Mouse (Mus musculus) forebrain, postnatal 0 days (tissue): ENCODE data around the gene Hist1h4a. TPM values are rescaled to one million over a fixed set of nuclear protein-coding genes. Genes with fewer than 3 reads are reported as not detected.
A peak's percentile ranks its signal among the peaks of the same experiment; 100 is the strongest.
"Not testable (repeated sequence)": the region's sequence is repeated elsewhere in the genome, so short reads cannot be mapped to it uniquely, and the experiment has no call there.

Experiments
- ATAC-seq: fragments of 200-750 bp; cut with Nextera tagmentation; 2 replicates; pipeline ENCODE4 v1.8.0; 2017; ENCODE audit warnings: mild to moderate bottlenecking, moderate library complexity
- DNase-seq: peaks from one replicate; pipeline ENCODE4 v3.0.0-alpha.2; 2015
- H3K27ac ChIP-seq: fragments of 300-500 bp; sonication (generic); 2 replicates; pipeline ENCODE4 v1.5.1; 2014; ENCODE audit warnings: low read depth, mild to moderate bottlenecking, antibody characterized with exemption, low read length, moderate library complexity, mixed read lengths
- H3K27me3 ChIP-seq: fragments of 300-500 bp; sonication (generic); 2 replicates; pipeline ENCODE4 v1.6.1; 2014; ENCODE audit warnings: mild to moderate bottlenecking, low read length, mixed read lengths; ENCODE audit not compliant: insufficient read depth
- H3K36me3 ChIP-seq: fragments of 300-500 bp; sonication (generic); 2 replicates; pipeline ENCODE4 v1.6.1; 2014; ENCODE audit warnings: mild to moderate bottlenecking, moderate library complexity; ENCODE audit not compliant: insufficient read depth
- H3K4me1 ChIP-seq: fragments of 300-500 bp; sonication (generic); 2 replicates; pipeline ENCODE4 v1.6.1; 2014; ENCODE audit warnings: antibody characterized with exemption; ENCODE audit not compliant: insufficient read depth
- H3K4me2 ChIP-seq: fragments of 300-500 bp; sonication (generic); 2 replicates; pipeline ENCODE4 v1.6.1; 2014; ENCODE audit warnings: low read depth, mild to moderate bottlenecking, moderate library complexity
- H3K4me3 ChIP-seq: fragments of 300-500 bp; sonication (generic); 2 replicates; pipeline ENCODE4 v1.5.1; 2014; ENCODE audit warnings: low read depth, low read length, mixed read lengths
- H3K9ac ChIP-seq: fragments of 300-500 bp; sonication (generic); 2 replicates; pipeline ENCODE4 v1.6.1; 2014; ENCODE audit warnings: mild to moderate bottlenecking
- H3K9me3 ChIP-seq: fragments of 300-500 bp; sonication (generic); 2 replicates; pipeline ENCODE4 v1.6.1; 2016; ENCODE audit warnings: low read length
- CTCF ChIP-seq: sonication (generic); IDR thresholded peaks from 2 replicates; pipeline ENCODE4 v1.5.1; 2016; ENCODE audit warnings: antibody characterized with exemption, control low read depth, low read depth
- WGBS: fragments of 180-500 bp; shearing (Covaris S2); extraction: QIAGEN DNeasy Blood & Tissue Kit; methylation state at CpG from one replicate; pipeline ENCODE4 v1.1.7; 2014; 5-methylcytosine and 5-hydroxymethylcytosine counted together
- polyA plus RNA-seq: library from polyadenylated mRNA; unstranded; fragments of >200 nt; fragmentation: Nextera tagmentation; extraction: Ambion mirVana; gene quantifications from 2 replicates; pipeline ENCODE4 v1.2.1, GENCODE M21; 2015
- total RNA-seq: library from RNA; depleted of rRNA; stranded (reverse); fragments of >200 nt; gene quantifications from 2 replicates; pipeline ENCODE4 v1.2.3, GENCODE M21; 2014

The Hist1h4a gene
- total and polyA plus RNA-seq, 2 experiments from 2014 or later, result 303 TPM; not detected in 1

GRCm38 (mm10) chr13:23751478-23751956 is 9.5 kb downstream of the Hist1h4a start:
- Histone ChIP-seq H3K9ac (peak overlapping the region; percentile 62; the same call in 1 of the 2 replicates), H3K27ac (peak overlapping the region; percentile 93), H3K27me3 (no peaks in the 10 kb centered on the region), H3K36me3 (no peaks in the 10 kb centered on the region), H3K4me1 (no peaks in the 10 kb centered on the region), H3K4me3 (peak overlapping the region; percentile 40), H3K9me3 (no peaks in the 10 kb centered on the region), H3K4me2 (peak overlapping the region; percentile 69)
- WGBS, result 1% methylated on average over 11 of the region's 11 CpGs
- no peak for TF ChIP-seq CTCF
- ATAC-seq, result no peak
- peak; percentile 33 for DNase-seq

- not testable (repeated sequence) for H3K27me3 ChIP-seq, H3K9me3 ChIP-seq, H3K36me3 ChIP-seq, H3K4me1 ChIP-seq
- DNase-seq, result peak; percentile 80
- H3K4me3 ChIP-seq, result peak within 1 kb of the TSS; percentile 40
- ATAC-seq, result peak; percentile 57
- H3K27ac ChIP-seq, result peak within 1 kb of the TSS; percentile 93
- H3K9ac ChIP-seq, result peak within 1 kb of the TSS; percentile 62
- TF ChIP-seq CTCF, result 0 out of 2 replicates have a peak, but pooled peaks have one; percentile 15
- WGBS, result under 1% methylated on average over 26 of the region's 47 CpGs
- H3K4me2 ChIP-seq, result peak within 1 kb of the TSS; percentile 69
These were observed 10.1 kb downstream of the Hist1h4a start, which contains the start of gene Hist1h2ab for GRCm38 (mm10) chr13:23750839-23751477. TSS of gene Hist1h2ab (plus strand) at chr13:23751126.

GRCm38 (mm10) chr13:23749563-23750121 is 11.4 kb downstream of the Hist1h4a start:
- no peaks in the 10 kb centered on the region for H3K4me1 ChIP-seq
- peak overlapping the region; percentile 69 for H3K27ac ChIP-seq
- no peaks in the 10 kb centered on the region for H3K36me3 ChIP-seq
- H3K4me2 ChIP-seq, result no peak overlapping the region
- H3K9ac ChIP-seq, result no peak overlapping the region
- H3K27me3 ChIP-seq, result no peaks in the 10 kb centered on the region
- no peak overlapping the region for H3K4me3 ChIP-seq
- TF ChIP-seq CTCF, result no peak
- DNase-seq (no peak), ATAC-seq (no peak)
- H3K9me3 ChIP-seq, result no peaks in the 10 kb centered on the region
- 95% methylated on average over 5 of the region's 5 CpGs for WGBS

GRCm38 (mm10) chr13:23747892-23748288 is 13.1 kb downstream of the Hist1h4a start:
- ATAC-seq, result no peak

GRCm38 (mm10) chr13:23747081-23747891 is 13.7 kb downstream of the Hist1h4a start:
- Histone ChIP-seq H3K27ac (peak overlapping the region; percentile 94), H3K9me3 (no peaks in the 10 kb centered on the region), H3K4me3 (peak overlapping the region; percentile 41), H3K9ac (peak overlapping the region; percentile 42), H3K36me3 (no peaks in the 10 kb centered on the region), H3K27me3 (no peaks in the 10 kb centered on the region), H3K4me1 (no peaks in the 10 kb centered on the region), H3K4me2 (peak overlapping the region; percentile 78)
- 1% methylated on average over 9 of the region's 13 CpGs for WGBS
- no peak for TF ChIP-seq CTCF
- ATAC-seq, result no peak; the same call in 1 of the 2 replicates
- DNase-seq, result peak; percentile 11

More at GRCm38 (mm10) chr13:23747892-23748288, 13.1 kb downstream of the Hist1h4a start:
- H3K4me1 ChIP-seq, result no peaks in the 10 kb centered on the region
- no peak overlapping the region for H3K4me3 ChIP-seq
- under 1% methylated on average over 4 of the region's 4 CpGs for WGBS
- DNase-seq, result no peak
- TF ChIP-seq CTCF, result no peak
- H3K27ac ChIP-seq, result no peak overlapping the region
- no peak overlapping the region for H3K9ac ChIP-seq
- H3K36me3 ChIP-seq, result no peaks in the 10 kb centered on the region
- H3K27me3 ChIP-seq, result no peaks in the 10 kb centered on the region
- no peak overlapping the region for H3K4me2 ChIP-seq
- no peaks in the 10 kb centered on the region for H3K9me3 ChIP-seq

GRCm38 (mm10) chr13:23746201-23747080 is 14.6 kb downstream of the Hist1h4a start, which contains the start of gene Hist1h2bb:
TSS of gene Hist1h2bb (plus strand) at chr13:23746734.
- Histone ChIP-seq H3K4me3 (peak within 1 kb of the TSS; percentile 41), H3K27ac (peak within 1 kb of the TSS; percentile 94), H3K9ac (peak within 1 kb of the TSS; percentile 50), H3K4me2 (peak within 1 kb of the TSS; percentile 78)
- TF ChIP-seq CTCF, result peak; percentile 21; the same call in 1 of the 2 replicates
- ATAC-seq (peak; percentile 93), DNase-seq (peak; percentile 87)
- not testable (repeated sequence) for H3K9me3 ChIP-seq, H3K36me3 ChIP-seq, H3K27me3 ChIP-seq, H3K4me1 ChIP-seq
- under 1% methylated on average over 36 of the region's 58 CpGs for WGBS
